ENCODE assay signal across 8 mouse cellular contexts in genomic region chr11:102399610-102400072, GRCm38 (mm10). TPM values are rescaled to one million over a fixed set of nuclear protein-coding genes. Genes with fewer than 3 reads are reported as not detected.
DNase-seq lines count a peak whose midpoint lies in the region; ATAC-seq lines count a peak whose summit lies in the region.

No protein-coding gene starts in this region.

- H3K36me3 ChIP-seq in kidney, embryonic 14.5 days (ENCODE audit: control insufficient read depth, insufficient read depth, low read length) = peaks cover 21% of the 10 kb centered on the region
- H3K36me3 ChIP-seq in embryonic facial prominence, embryonic 15.5 days = peaks cover 28% of the 10 kb centered on the region

- no peaks in the 10 kb centered on the region for H3K9me3 ChIP-seq in kidney, embryonic 14.5 days (ENCODE audit: control insufficient read depth, low read length)
- H3K9me3 ChIP-seq in embryonic facial prominence, embryonic 15.5 days (replicated peaks) = no peaks in the 10 kb centered on the region

- WGBS in kidney, embryonic 14.5 days = under 1% methylated on average over 34 of the region's 34 CpGs
- under 1% methylated on average over 34 of the region's 34 CpGs for WGBS in embryonic facial prominence, embryonic 15.5 days

- H3K4me3 ChIP-seq in kidney, embryonic 14.5 days (ENCODE audit: low read length) = peak overlapping the region; percentile 30
- H3K4me3 ChIP-seq in embryonic facial prominence, embryonic 15.5 days (replicated peaks) = peak overlapping the region; percentile 35

- ATAC-seq in kidney, embryonic 14.5 days (ENCODE audit: low FRiP score, low TSS enrichment) = no peak
- no peak for ATAC-seq in embryonic facial prominence, embryonic 15.5 days (ENCODE audit: insufficient number of reproducible peaks, low FRiP score, low TSS enrichment, low read depth)

- peaks cover 28% of the 10 kb centered on the region for H3K27me3 ChIP-seq in kidney, embryonic 14.5 days (ENCODE audit: control insufficient read depth, insufficient read depth, low read length)
- H3K27me3 ChIP-seq in embryonic facial prominence, embryonic 15.5 days = peaks cover 55% of the 10 kb centered on the region

- no peak overlapping the region for H3K27ac ChIP-seq in kidney, embryonic 14.5 days (ENCODE audit: low read depth, low read length)
- H3K27ac ChIP-seq in embryonic facial prominence, embryonic 15.5 days (replicated peaks) = no peak overlapping the region

- H3K4me2 ChIP-seq in kidney, embryonic 14.5 days (replicated peaks; ENCODE audit: low read depth, low read length) = peak overlapping the region; percentile 53
- peak overlapping the region; percentile 66 for H3K4me2 ChIP-seq in embryonic facial prominence, embryonic 15.5 days (replicated peaks)

- peaks cover 11% of the 10 kb centered on the region for H3K4me1 ChIP-seq in kidney, embryonic 14.5 days (ENCODE audit: control insufficient read depth, insufficient read depth, low read length)
- H3K4me1 ChIP-seq in embryonic facial prominence, embryonic 15.5 days = peaks cover 15% of the 10 kb centered on the region

- 0 out of 2 replicates have a peak overlapping the region, but pooled peaks have one; percentile 29 for H3K9ac ChIP-seq in kidney, embryonic 14.5 days (ENCODE audit: low read depth, low read length)
- no peak overlapping the region; the same call in 1 of the 2 replicates for H3K9ac ChIP-seq in embryonic facial prominence, embryonic 15.5 days

- DNase-seq in kidney, postnatal 14 days = no peak
- peak; percentile 56 for DNase-seq in cerebellum, adult 9-10 months
- DNase-seq in liver = peak; percentile 34
- DNase-seq in testis, postnatal 14 days (ENCODE audit: low spot score) = peak; percentile 23
- no peak for DNase-seq in adrenal gland, adult 18-20 months (ENCODE audit: low spot score in 2 of 2)
- DNase-seq in layer of hippocampus, adult 11-12 months (ENCODE audit: low spot score) = no peak

RNA-seq across cellular contexts. Expression of gene Rundc3a, which starts 6.4 kb away (rescaled TPM):
- 1.7 and 1.9 TPM in 2 replicates for polyA plus RNA-seq in kidney, embryonic 14.5 days (2014; fragmentation: Nextera tagmentation; extraction: Ambion mirVana)
- 7.5 and 8.3 TPM in 2 replicates for polyA plus RNA-seq in embryonic facial prominence, embryonic 15.5 days (2015; fragmentation: Nextera tagmentation; extraction: Ambion mirVana)
- total RNA-seq in adrenal gland, adult 18-20 months (2021) = 10 to 100 TPM; 40.0 to 45.9 TPM

RNA-seq across cellular contexts. Expression of gene Slc25a39, which starts 8.1 kb away (rescaled TPM):
- 224 and 274 TPM in 2 replicates for polyA plus RNA-seq in kidney, embryonic 14.5 days (2014; fragmentation: Nextera tagmentation; extraction: Ambion mirVana)
- polyA plus RNA-seq in embryonic facial prominence, embryonic 15.5 days (2015; fragmentation: Nextera tagmentation; extraction: Ambion mirVana) = 197 and 199 TPM in 2 replicates
- 100 to 1,000 TPM; 461 to 466 TPM for total RNA-seq in adrenal gland, adult 18-20 months (2021)

RNA-seq across cellular contexts. Expression of gene Grn, which starts 30.5 kb away (rescaled TPM):
- 81.0 and 103 TPM in 2 replicates for polyA plus RNA-seq in kidney, embryonic 14.5 days (2014; fragmentation: Nextera tagmentation; extraction: Ambion mirVana)
- 196 and 199 TPM in 2 replicates for polyA plus RNA-seq in embryonic facial prominence, embryonic 15.5 days (2015; fragmentation: Nextera tagmentation; extraction: Ambion mirVana)
- total RNA-seq in adrenal gland, adult 18-20 months (2021) = 100 to 1,000 TPM; 156 to 181 TPM

RNA-seq across cellular contexts. Expression of gene Slc4a1, which starts 33.6 kb away (rescaled TPM):
- polyA plus RNA-seq in kidney, embryonic 14.5 days (2014; fragmentation: Nextera tagmentation; extraction: Ambion mirVana) = 3.0 and 3.3 TPM in 2 replicates
- 5.0 and 5.2 TPM in 2 replicates for polyA plus RNA-seq in embryonic facial prominence, embryonic 15.5 days (2015; fragmentation: Nextera tagmentation; extraction: Ambion mirVana)
- total RNA-seq in adrenal gland, adult 18-20 months (2021) = under 1 TPM; 0.23 to 0.80 TPM

RNA-seq across cellular contexts. Expression of gene Fam171a2, which starts 47.8 kb away (rescaled TPM):
- polyA plus RNA-seq in kidney, embryonic 14.5 days (2014; fragmentation: Nextera tagmentation; extraction: Ambion mirVana) = 12.3 and 14.7 TPM in 2 replicates
- polyA plus RNA-seq in embryonic facial prominence, embryonic 15.5 days (2015; fragmentation: Nextera tagmentation; extraction: Ambion mirVana) = 8.5 and 9.7 TPM in 2 replicates
- 1 to 10 TPM; 3.4 to 3.5 TPM for total RNA-seq in adrenal gland, adult 18-20 months (2021)

Comparison
In these comparisons a context has a peak if more than half of its experiments do, and no peak if none do; other contexts are left out.
1. DNase-seq: peak in cerebellum, adult 9-10 months (single experiment), liver (single experiment) and testis, postnatal 14 days (single experiment); none in kidney, postnatal 14 days (single experiment), adrenal gland, adult 18-20 months (0 of 2) and layer of hippocampus, adult 11-12 months (single experiment).